Mouse (Mus musculus) stomach, postnatal 0 days (tissue): ENCODE results near the gene Megf8. TPM values are rescaled to one million over a fixed set of nuclear protein-coding genes. Genes with fewer than 3 reads are reported as not detected.

Experiments used
- ATAC-seq: fragments of 200-750 bp; cut with Nextera tagmentation; 2 replicates; pipeline ENCODE4 v1.8.0; 2017; ENCODE audit not compliant: low FRiP score, low TSS enrichment
- DNase-seq: peaks from one replicate; pipeline ENCODE4 v3.0.0-alpha.2; 2016; ENCODE audit warnings: low spot score
- H3K27ac ChIP-seq: fragments of 300-500 bp; sonication (generic); replicated peaks from 2 replicates; pipeline ENCODE4 v1.5.1; 2014; ENCODE audit warnings: mild to moderate bottlenecking, control low read depth
- H3K27me3 ChIP-seq: fragments of 300-500 bp; sonication (generic); 2 replicates; pipeline ENCODE4 v1.6.1; 2014; ENCODE audit warnings: low read length; ENCODE audit not compliant: control insufficient read depth, insufficient read depth
- H3K36me3 ChIP-seq: fragments of 300-500 bp; sonication (generic); 2 replicates; pipeline ENCODE4 v1.6.1; 2014; ENCODE audit warnings: low read length, mixed read lengths; ENCODE audit not compliant: control insufficient read depth, insufficient read depth
- H3K4me1 ChIP-seq: fragments of 300-500 bp; sonication (generic); replicated peaks from 2 replicates; pipeline ENCODE4 v1.6.1; 2014; ENCODE audit warnings: antibody characterized with exemption; ENCODE audit not compliant: control insufficient read depth, insufficient read depth
- H3K4me2 ChIP-seq: fragments of 300-500 bp; sonication (generic); replicated peaks from 2 replicates; pipeline ENCODE4 v1.6.1; 2014; ENCODE audit warnings: low read depth, mild to moderate bottlenecking, control low read depth, moderate library complexity
- H3K4me3 ChIP-seq: fragments of 300-500 bp; sonication (generic); 2 replicates; pipeline ENCODE4 v1.5.1; 2014; ENCODE audit warnings: low read depth, low read length, control low read depth
- H3K9ac ChIP-seq: fragments of 300-500 bp; sonication (generic); 2 replicates; pipeline ENCODE4 v1.6.1; 2014; ENCODE audit warnings: mild to moderate bottlenecking, low read length, control low read depth, mixed read lengths
- H3K9me3 ChIP-seq: fragments of 300-500 bp; sonication (generic); 2 replicates; pipeline ENCODE4 v1.6.1; 2016; ENCODE audit warnings: low read length; ENCODE audit not compliant: control insufficient read depth
- CTCF ChIP-seq: IDR thresholded peaks from 2 replicates; pipeline ENCODE4 v1.5.1; 2016; ENCODE audit warnings: antibody characterized with exemption, low read depth, mild to moderate bottlenecking, moderate library complexity
- EP300 ChIP-seq: optimal IDR thresholded peaks from 2 replicates; pipeline ENCODE3; 2016; ENCODE audit warnings: antibody characterized with exemption
- WGBS: fragments of 180-500 bp; shearing (Covaris S2); extraction: QIAGEN DNeasy Blood & Tissue Kit; methylation state at CpG from one replicate; pipeline ENCODE4 v1.1.7; 2014; 5-methylcytosine and 5-hydroxymethylcytosine counted together
- polyA plus RNA-seq: library from polyadenylated mRNA; unstranded; fragments of >200 nt; fragmentation: Nextera tagmentation; extraction: Ambion mirVana; gene quantifications from 2 replicates; pipeline ENCODE4 v1.2.1, GENCODE M21; 2015

Gene Megf8
- polyA plus RNA-seq, 1 experiment from 2014 or later = 3.6 TPM

DNA sequence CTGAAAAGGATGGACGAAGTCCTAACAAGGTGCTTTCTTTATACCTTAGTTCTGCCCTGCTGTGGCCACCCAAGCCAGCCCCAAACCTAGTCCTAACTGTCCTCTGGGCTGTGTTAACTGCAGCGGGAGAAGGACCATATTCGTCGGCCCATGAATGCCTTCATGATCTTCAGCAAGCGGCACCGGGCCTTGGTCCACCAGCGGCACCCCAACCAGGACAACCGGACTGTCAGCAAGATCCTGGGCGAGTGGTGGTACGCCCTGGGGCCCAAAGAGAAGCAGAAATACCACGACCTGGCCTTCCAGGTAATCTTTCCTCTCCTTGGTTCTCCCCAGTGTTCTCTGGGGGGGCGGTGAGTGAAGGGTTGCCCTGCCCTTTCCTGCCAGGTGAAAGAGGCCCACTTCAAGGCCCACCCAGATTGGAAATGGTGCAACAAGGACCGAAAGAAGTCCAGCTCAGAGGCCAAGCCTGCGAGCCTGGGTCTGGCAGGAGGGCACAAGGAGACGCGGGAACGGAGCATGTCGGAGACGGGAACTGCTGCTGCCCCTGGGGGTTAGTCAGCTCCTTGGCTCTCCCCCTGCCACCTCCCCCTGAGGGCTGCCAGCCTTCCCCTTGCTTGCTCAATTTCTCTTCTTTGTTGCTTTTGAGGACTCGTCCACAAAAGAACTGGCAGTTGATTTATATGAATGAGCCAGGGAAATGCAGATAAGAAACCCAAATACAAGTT is 31.3 kb upstream of the Megf8 start:
- TF ChIP-seq EP300 = no peak
- no peak for TF ChIP-seq CTCF
- ATAC-seq (no peak), DNase-seq (no peak)
- H3K9ac ChIP-seq = no peak overlapping the region
- H3K9me3 ChIP-seq = no peaks in the 10 kb centered on the region
- H3K4me3 ChIP-seq = no peak overlapping the region
- no peaks in the 10 kb centered on the region for H3K27me3 ChIP-seq
- H3K36me3 ChIP-seq = peaks cover 54% of the 10 kb centered on the region
- H3K27ac ChIP-seq = no peak overlapping the region
- WGBS = 83% methylated on average over 20 of the region's 20 CpGs
- H3K4me2 ChIP-seq = no peak overlapping the region
- peaks cover 18% of the 10 kb centered on the region for H3K4me1 ChIP-seq

DNA sequence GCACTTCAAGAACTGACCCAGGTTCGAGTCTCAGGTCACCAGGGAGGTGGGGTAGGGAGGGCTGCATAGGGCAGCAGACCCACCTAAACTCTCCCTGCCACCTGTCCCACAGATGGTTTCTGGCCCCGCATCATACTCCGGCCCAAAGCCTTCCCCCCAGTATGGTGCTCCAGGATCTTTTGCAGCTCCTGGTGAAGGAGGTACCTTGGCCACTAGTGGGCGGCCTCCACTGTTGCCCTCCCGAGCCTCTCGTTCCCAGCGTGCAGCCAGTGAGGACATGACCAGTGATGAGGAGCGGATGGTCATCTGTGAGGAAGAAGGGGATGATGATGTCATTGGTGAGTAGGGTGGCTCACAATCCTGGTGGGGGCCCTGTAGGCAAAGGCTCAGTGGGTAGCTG is 30.0 kb upstream of the Megf8 start:
- DNase-seq = no peak
- Histone ChIP-seq H3K9me3 (no peaks in the 10 kb centered on the region), H3K4me3 (no peak overlapping the region), H3K27ac (no peak overlapping the region), H3K4me1 (peaks cover 10% of the 10 kb centered on the region), H3K27me3 (no peaks in the 10 kb centered on the region), H3K36me3 (peaks cover 60% of the 10 kb centered on the region), H3K9ac (no peak overlapping the region), H3K4me2 (no peak overlapping the region)
- TF ChIP-seq EP300 = no peak
- peak; percentile 54 for TF ChIP-seq CTCF
- no peak for ATAC-seq
- WGBS = 80% methylated on average over 8 of the region's 8 CpGs

DNA sequence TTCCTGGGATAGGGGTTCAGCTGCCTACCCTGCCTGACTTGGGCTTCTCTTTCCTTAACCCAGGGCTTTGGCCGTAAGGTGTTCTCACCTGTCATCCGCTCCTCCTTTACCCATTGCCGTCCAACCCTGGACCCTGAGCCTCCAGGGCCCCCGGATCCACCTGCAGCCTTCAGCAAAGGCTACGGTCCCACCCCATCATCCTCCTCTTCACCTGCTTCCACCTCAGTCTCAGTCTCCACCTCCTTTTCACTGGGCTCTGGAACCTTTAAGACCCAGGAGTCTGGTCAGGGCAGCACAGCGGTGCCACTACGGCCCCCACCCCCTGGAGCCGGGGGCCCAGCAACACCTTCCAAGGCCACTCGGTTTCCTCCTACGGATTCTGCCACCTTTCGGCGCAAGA is 29.0 kb upstream of the Megf8 start:
- no peaks in the 10 kb centered on the region for H3K27me3 ChIP-seq
- H3K9me3 ChIP-seq = no peaks in the 10 kb centered on the region
- H3K36me3 ChIP-seq = peaks cover 64% of the 10 kb centered on the region
- H3K27ac ChIP-seq = no peak overlapping the region
- H3K4me2 ChIP-seq = no peak overlapping the region
- peaks cover 10% of the 10 kb centered on the region for H3K4me1 ChIP-seq
- no peak overlapping the region for H3K9ac ChIP-seq
- 96% methylated on average over 11 of the region's 12 CpGs for WGBS
- H3K4me3 ChIP-seq = no peak overlapping the region
- ATAC-seq = no peak
- DNase-seq = no peak
- TF ChIP-seq EP300 (no peak), CTCF (no peak)

GRCm38 (mm10) chr7:25288721-25289120 is 28.2 kb upstream of the Megf8 start:
- Histone ChIP-seq H3K4me3 (no peak overlapping the region), H3K4me2 (no peak overlapping the region), H3K9ac (no peak overlapping the region), H3K27ac (no peak overlapping the region), H3K27me3 (no peaks in the 10 kb centered on the region), H3K36me3 (peaks cover 68% of the 10 kb centered on the region), H3K4me1 (peaks cover 7% of the 10 kb centered on the region), H3K9me3 (no peaks in the 10 kb centered on the region)
- no peak for ATAC-seq
- WGBS = 90% methylated on average over 3 of the region's 3 CpGs
- DNase-seq = no peak
- TF ChIP-seq EP300 = no peak
- TF ChIP-seq CTCF = no peak

DNA sequence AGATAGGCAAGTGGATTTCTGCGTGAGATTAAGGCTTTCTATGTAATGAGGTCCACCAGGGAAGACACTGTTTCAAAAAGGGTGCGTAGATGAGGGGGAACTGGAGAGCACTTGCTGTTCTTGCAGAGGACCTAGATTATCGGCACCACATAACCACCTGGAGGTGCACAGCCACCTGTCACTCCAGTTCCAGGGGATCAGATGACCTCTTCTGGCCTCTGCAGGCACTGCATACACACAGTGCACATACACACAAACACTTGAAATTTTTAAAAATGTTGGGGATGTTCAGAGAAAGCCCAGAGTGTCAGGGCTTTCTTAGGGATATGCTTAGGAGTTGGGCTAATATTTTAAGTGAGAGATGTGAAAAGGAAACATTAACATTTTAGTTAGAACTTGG is 27.0 kb upstream of the Megf8 start:
- peak; percentile 49 for TF ChIP-seq CTCF
- TF ChIP-seq EP300 = no peak
- no peaks in the 10 kb centered on the region for H3K27me3 ChIP-seq
- no peak overlapping the region for H3K4me2 ChIP-seq
- H3K27ac ChIP-seq = no peak overlapping the region
- H3K9ac ChIP-seq = no peak overlapping the region
- no peak for ATAC-seq
- peaks cover 71% of the 10 kb centered on the region for H3K36me3 ChIP-seq
- WGBS = 93% methylated on average over 3 of the region's 3 CpGs
- no peaks in the 10 kb centered on the region for H3K9me3 ChIP-seq
- no peak overlapping the region for H3K4me3 ChIP-seq
- no peak for DNase-seq
- H3K4me1 ChIP-seq = no peaks in the 10 kb centered on the region

DNA sequence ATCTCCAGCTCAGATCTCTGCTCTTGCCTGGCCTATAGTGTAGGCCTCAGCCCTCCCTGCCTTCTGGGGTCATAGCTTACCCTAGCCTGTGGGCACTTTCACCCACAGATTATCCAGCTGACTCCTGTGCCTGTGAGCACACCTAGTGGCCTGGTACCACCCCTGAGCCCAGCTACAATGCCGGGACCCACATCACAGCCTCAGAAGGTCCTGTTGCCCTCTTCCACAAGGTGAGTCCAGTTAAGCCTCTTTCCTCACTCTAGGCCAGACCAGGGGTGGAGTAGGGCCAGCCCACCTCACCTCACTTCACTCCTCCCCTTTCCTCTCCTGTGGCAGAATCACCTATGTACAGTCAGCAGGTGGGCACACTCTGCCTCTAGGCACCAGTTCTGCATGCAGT is 26.5 kb upstream of the Megf8 start:
- peak; percentile 17; the same call in 1 of the 2 replicates for ATAC-seq
- H3K9me3 ChIP-seq = no peaks in the 10 kb centered on the region
- H3K9ac ChIP-seq = no peak overlapping the region
- 100% methylated on average over 1 of the region's 1 CpGs for WGBS
- no peak overlapping the region for H3K4me2 ChIP-seq
- H3K36me3 ChIP-seq = peaks cover 69% of the 10 kb centered on the region
- no peaks in the 10 kb centered on the region for H3K27me3 ChIP-seq
- no peaks in the 10 kb centered on the region for H3K4me1 ChIP-seq
- no peak for DNase-seq
- no peak overlapping the region for H3K27ac ChIP-seq
- no peak overlapping the region for H3K4me3 ChIP-seq
- TF ChIP-seq EP300 (no peak), CTCF (no peak)
